Mouse (Mus musculus): ENCODE measurements around the gene Rad51ap2. TPM values are rescaled to one million over a fixed set of nuclear protein-coding genes. Genes with fewer than 3 reads are reported as not detected.
A peak's percentile ranks its signal among the peaks of the same experiment; 100 is the strongest.

The Rad51ap2 gene
- polyA plus RNA-seq, 1 experiment: not detected

- TF ChIP-seq E2F4 (IDR thresholded peaks at IDR 0.05; ENCODE audit: insufficient read depth) (no peak), POLR2AphosphoS2 (IDR thresholded peaks at IDR 0.05; ENCODE audit: insufficient read length, low read depth) (no peak), USF1 (IDR thresholded peaks at IDR 0.05; ENCODE audit: low read depth) (no peak), TCF3 (IDR thresholded peaks at IDR 0.05; ENCODE audit: insufficient read length, low read depth) (no peak), SRF (IDR thresholded peaks at IDR 0.05; ENCODE audit: control insufficient read depth, insufficient read length, low read depth) (no peak), MAX (IDR thresholded peaks at IDR 0.05; ENCODE audit: low read depth) (no peak), CEBPB (IDR thresholded peaks at IDR 0.05; ENCODE audit: insufficient read depth, poor library complexity, severe bottlenecking) (no peak), TCF12 (IDR thresholded peaks at IDR 0.05; ENCODE audit: insufficient read depth, poor library complexity, severe bottlenecking) (no peak)
Observed at GRCm38 (mm10) chr12:11433716-11434115, 22.2 kb upstream of the Rad51ap2 start.

GRCm38 (mm10) chr12:11434446-11434845, 21.4 kb upstream of the Rad51ap2 start:
- Histone ChIP-seq H3K36me3 (ENCODE audit: control insufficient read depth, insufficient read depth) (no peaks in the 10 kb centered on the region), H3ac (ENCODE audit: control insufficient read depth, insufficient read length) (no peak overlapping the region), H3K27me3 (ENCODE audit: control insufficient read depth, insufficient read depth, insufficient read length) (peaks cover 22% of the 10 kb centered on the region), H3K4me2 (ENCODE audit: low read depth) (no peak overlapping the region), H3K4me3 (no peak overlapping the region), H3K79me2 (ENCODE audit: control insufficient read depth, insufficient read depth) (no peaks in the 10 kb centered on the region)
- no peak for TF ChIP-seq MAX (IDR thresholded peaks at IDR 0.05; ENCODE audit: low read depth)
- no peak for TF ChIP-seq CEBPB (IDR thresholded peaks at IDR 0.05; ENCODE audit: insufficient read depth, poor library complexity, severe bottlenecking)
- TF ChIP-seq MYOG (IDR thresholded peaks at IDR 0.05; ENCODE audit: control insufficient read depth in 1 of 3, insufficient read depth in 1 of 3, insufficient read length in 2 of 3, low read depth in 2 of 3): no peak
- no peak for TF ChIP-seq TCF12 (IDR thresholded peaks at IDR 0.05; ENCODE audit: insufficient read depth, poor library complexity, severe bottlenecking)
- no peak for TF ChIP-seq SRF (IDR thresholded peaks at IDR 0.05; ENCODE audit: control insufficient read depth, insufficient read length, low read depth)
- no peak for TF ChIP-seq E2F4 (IDR thresholded peaks at IDR 0.05; ENCODE audit: insufficient read depth)
- TF ChIP-seq MYOD1 (IDR thresholded peaks at IDR 0.05; ENCODE audit: control insufficient read depth in 1 of 3, insufficient read length in 2 of 3, low read depth in 2 of 3): no peak
- no peak for TF ChIP-seq USF1 (IDR thresholded peaks at IDR 0.05; ENCODE audit: low read depth)
- no peak for TF ChIP-seq POLR2AphosphoS2 (IDR thresholded peaks at IDR 0.05; ENCODE audit: insufficient read length, low read depth)
- TF ChIP-seq REST (IDR thresholded peaks at IDR 0.05; ENCODE audit: insufficient read depth, insufficient read length): no peak
- no peak for TF ChIP-seq POLR2A (IDR thresholded peaks at IDR 0.05; ENCODE audit: insufficient read length, low read depth)
- no peak for TF ChIP-seq TCF3 (IDR thresholded peaks at IDR 0.05; ENCODE audit: insufficient read length, low read depth)

More at GRCm38 (mm10) chr12:11433716-11434115, 22.2 kb upstream of the Rad51ap2 start:
- Histone ChIP-seq H3ac (ENCODE audit: control insufficient read depth, insufficient read length) (no peak overlapping the region), H3K4me2 (ENCODE audit: low read depth) (no peak overlapping the region), H3K4me3 (no peak overlapping the region), H3K79me2 (ENCODE audit: control insufficient read depth, insufficient read depth) (no peaks in the 10 kb centered on the region), H3K36me3 (ENCODE audit: control insufficient read depth, insufficient read depth) (no peaks in the 10 kb centered on the region), H3K27me3 (ENCODE audit: control insufficient read depth, insufficient read depth, insufficient read length) (peaks cover 22% of the 10 kb centered on the region)

- Histone ChIP-seq H3K4me3 (no peak overlapping the region), H3K27me3 (ENCODE audit: control insufficient read depth, insufficient read depth, insufficient read length) (peaks cover 22% of the 10 kb centered on the region), H3K79me2 (ENCODE audit: control insufficient read depth, insufficient read depth) (no peaks in the 10 kb centered on the region), H3ac (ENCODE audit: control insufficient read depth, insufficient read length) (no peak overlapping the region), H3K36me3 (ENCODE audit: control insufficient read depth, insufficient read depth) (no peaks in the 10 kb centered on the region), H3K4me2 (ENCODE audit: low read depth) (peak overlapping the region; percentile 48)
- TF ChIP-seq E2F4 (IDR thresholded peaks at IDR 0.05; ENCODE audit: insufficient read depth): no peak
- TF ChIP-seq POLR2A (IDR thresholded peaks at IDR 0.05; ENCODE audit: insufficient read length, low read depth): no peak
- no peak for TF ChIP-seq MYOG (IDR thresholded peaks at IDR 0.05; ENCODE audit: control insufficient read depth in 1 of 3, insufficient read depth in 1 of 3, insufficient read length in 2 of 3, low read depth in 2 of 3)
- TF ChIP-seq TCF3 (IDR thresholded peaks at IDR 0.05; ENCODE audit: insufficient read length, low read depth): no peak
- TF ChIP-seq MAX (IDR thresholded peaks at IDR 0.05; ENCODE audit: low read depth): no peak
- no peak for TF ChIP-seq POLR2AphosphoS2 (IDR thresholded peaks at IDR 0.05; ENCODE audit: insufficient read length, low read depth)
- no peak for TF ChIP-seq MYOD1 (IDR thresholded peaks at IDR 0.05; ENCODE audit: control insufficient read depth in 1 of 3, insufficient read length in 2 of 3, low read depth in 2 of 3)
Observed at GRCm38 (mm10) chr12:11435246-11436022, 20.4 kb upstream of the Rad51ap2 start.

DNA sequence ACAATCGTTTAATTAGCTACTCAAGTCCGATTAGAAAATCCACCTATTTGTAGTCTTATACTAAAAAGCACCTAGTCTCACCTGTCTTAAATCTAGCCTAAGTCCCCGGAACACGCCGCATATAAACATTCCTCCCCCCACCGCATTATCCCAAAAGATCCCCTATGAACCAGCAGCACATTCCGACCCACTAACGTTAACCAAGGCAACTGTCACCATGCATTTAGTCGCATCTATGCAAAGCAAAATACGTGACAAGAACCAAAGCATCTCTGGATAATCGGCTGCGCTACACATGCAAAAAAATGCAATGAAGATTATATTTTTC, 19.9 kb upstream of the Rad51ap2 start:
- no peak for TF ChIP-seq MYOG (IDR thresholded peaks at IDR 0.05; ENCODE audit: control insufficient read depth in 1 of 3, insufficient read depth in 1 of 3, insufficient read length in 2 of 3, low read depth in 2 of 3)
- TF ChIP-seq CEBPB (IDR thresholded peaks at IDR 0.05; ENCODE audit: insufficient read depth, poor library complexity, severe bottlenecking): no peak
- no peak for TF ChIP-seq POLR2A (IDR thresholded peaks at IDR 0.05; ENCODE audit: insufficient read length, low read depth)
- no peak for TF ChIP-seq USF1 (IDR thresholded peaks at IDR 0.05; ENCODE audit: low read depth)
- TF ChIP-seq MYOD1 (IDR thresholded peaks at IDR 0.05; ENCODE audit: control insufficient read depth in 1 of 3, insufficient read length in 2 of 3, low read depth in 2 of 3): no peak
- no peak for TF ChIP-seq MAX (IDR thresholded peaks at IDR 0.05; ENCODE audit: low read depth)
- no peak for TF ChIP-seq SRF (IDR thresholded peaks at IDR 0.05; ENCODE audit: control insufficient read depth, insufficient read length, low read depth)
- Histone ChIP-seq H3K4me2 (ENCODE audit: low read depth) (peak overlapping the region; percentile 48), H3K36me3 (ENCODE audit: control insufficient read depth, insufficient read depth) (no peaks in the 10 kb centered on the region), H3K27me3 (ENCODE audit: control insufficient read depth, insufficient read depth, insufficient read length) (peaks cover 22% of the 10 kb centered on the region), H3K4me3 (no peak overlapping the region), H3ac (ENCODE audit: control insufficient read depth, insufficient read length) (no peak overlapping the region), H3K79me2 (ENCODE audit: control insufficient read depth, insufficient read depth) (no peaks in the 10 kb centered on the region)
